Mouse (Mus musculus) right cerebral cortex, postnatal 10 days (tissue): ENCODE results near the gene Bud13.

Source experiments
- DNase-seq, 2 experiments: peaks; one replicate each; pipeline ENCODE4 v3.0.0; 2021; ENCODE audit warnings: low spot score in 2 of 2

Bud13 gene

GRCm38 (mm10) chr9:46282631-46283436, at the start of gene Bud13:
Gene Bud13, plus strand, starts transcription at chr9:46283008.
- DNase-seq = peak; percentile 94 to 96

GRCm38 (mm10) chr9:46235196-46235595, 47.6 kb upstream of the Bud13 start:
- no peak for DNase-seq

GRCm38 (mm10) chr9:46235596-46235648, 47.4 kb upstream of the Bud13 start, which contains the start of gene Apoc3:
Gene Apoc3, minus strand, starts transcription at chr9:46235636.
- no peak for DNase-seq

- no peak for DNase-seq
Measured at GRCm38 (mm10) chr9:46235649-46236048, 47.2 kb upstream of the Bud13 start.

GRCm38 (mm10) chr9:46238850-46239249, 44.0 kb upstream of the Bud13 start:
- no peak for DNase-seq

- no peak for DNase-seq
Measured at GRCm38 (mm10) chr9:46240526-46241153, 42.2 kb upstream of the Bud13 start, which contains the start of gene Apoa4. Gene Apoa4, plus strand, starts transcription at chr9:46240696.

GRCm38 (mm10) chr9:46241818-46242217, 41.0 kb upstream of the Bud13 start:
- no peak for DNase-seq

- DNase-seq = no peak
Measured at GRCm38 (mm10) chr9:46243122-46243521, 39.7 kb upstream of the Bud13 start.

- DNase-seq = no peak
Measured at GRCm38 (mm10) chr9:46243584-46243983, 39.2 kb upstream of the Bud13 start.

GRCm38 (mm10) chr9:46246752-46247324, 36.0 kb upstream of the Bud13 start:
- peak; percentile 74 to 82 for DNase-seq

- DNase-seq = no peak
Measured at GRCm38 (mm10) chr9:46256177-46256576, 26.6 kb upstream of the Bud13 start.

GRCm38 (mm10) chr9:46256658-46257385, 26.0 kb upstream of the Bud13 start:
- no peak for DNase-seq

- no peak for DNase-seq
Measured at GRCm38 (mm10) chr9:46257546-46257945, 25.3 kb upstream of the Bud13 start.

GRCm38 (mm10) chr9:46259111-46259510, 23.7 kb upstream of the Bud13 start:
- DNase-seq = no peak

- no peak for DNase-seq
Measured at GRCm38 (mm10) chr9:46261131-46261530, 21.7 kb upstream of the Bud13 start.

GRCm38 (mm10) chr9:46268343-46268873, 14.4 kb upstream of the Bud13 start, which contains the start of gene Apoa5:
Gene Apoa5, plus strand, starts transcription at chr9:46268633.
- DNase-seq = no peak

- no peak for DNase-seq
Measured at GRCm38 (mm10) chr9:46269125-46269524, 13.7 kb upstream of the Bud13 start.

GRCm38 (mm10) chr9:46270782-46271181, 12.0 kb upstream of the Bud13 start:
- DNase-seq = no peak

GRCm38 (mm10) chr9:46272070-46272469, 10.7 kb upstream of the Bud13 start:
- DNase-seq = no peak

GRCm38 (mm10) chr9:46272677-46273454, 9.9 kb upstream of the Bud13 start, which contains the start of gene Zpr1:
Gene Zpr1, plus strand, starts transcription at chr9:46273064.
- peak; percentile 94 to 95 for DNase-seq

GRCm38 (mm10) chr9:46274494-46274893, 8.3 kb upstream of the Bud13 start:
- no peak for DNase-seq

- no peak for DNase-seq
Measured at GRCm38 (mm10) chr9:46298381-46298780, 15.6 kb downstream of the Bud13 start.
